Mouse (Mus musculus): ENCODE measurements around the gene Pinlyp.

GRCm38 (mm10) chr7:24505447-24506064 is 40.4 kb downstream of the Pinlyp start:
- TF ChIP-seq POLR2A (IDR thresholded peaks at IDR 0.05; ENCODE audit: control insufficient read depth, low read depth, low read length) (no peak), CTCF (IDR thresholded peaks at IDR 0.05; ENCODE audit: control insufficient read depth, insufficient read depth, insufficient replicate concordance, low read depth, low read length) (no peak)
